Mouse (Mus musculus) hindbrain, embryonic 16.5 days (tissue): ENCODE measurements around the gene Lcn10. TPM values are rescaled to one million over a fixed set of nuclear protein-coding genes. Genes with fewer than 3 reads are reported as not detected.
"Not testable (repeated sequence)": the region's sequence is repeated elsewhere in the genome, so short reads cannot be mapped to it uniquely, and the experiment has no call there.

Experiments used
- ATAC-seq: fragments of 200-750 bp; cut with Nextera tagmentation; 2 replicates; pipeline ENCODE4 v1.8.0; 2017; ENCODE audit warnings: moderate TSS enrichment, moderate library complexity
- H3K27ac ChIP-seq: fragments of 300-500 bp; sonication (generic); 2 replicates; pipeline ENCODE4 v1.5.1; 2014; ENCODE audit warnings: low read depth, mild to moderate bottlenecking, control low read depth, low read length, moderate library complexity
- H3K27me3 ChIP-seq: fragments of 300-500 bp; sonication (generic); replicated peaks from 2 replicates; pipeline ENCODE4 v1.6.1; 2014; ENCODE audit warnings: low read length; ENCODE audit not compliant: control insufficient read depth, insufficient read depth
- H3K36me3 ChIP-seq: fragments of 300-500 bp; sonication (generic); 2 replicates; pipeline ENCODE4 v1.6.1; 2014; ENCODE audit warnings: mild to moderate bottlenecking, low read length, moderate library complexity, mixed read lengths; ENCODE audit not compliant: control insufficient read depth, insufficient read depth
- H3K4me1 ChIP-seq: fragments of 300-500 bp; sonication (generic); 2 replicates; pipeline ENCODE4 v1.6.1; 2014; ENCODE audit warnings: low read depth, low read length; ENCODE audit not compliant: control insufficient read depth, insufficient read depth
- H3K4me2 ChIP-seq: fragments of 300-500 bp; sonication (generic); 2 replicates; pipeline ENCODE4 v1.6.1; 2014; ENCODE audit warnings: mild to moderate bottlenecking, low read length, control low read depth, moderate library complexity
- H3K4me3 ChIP-seq: fragments of 300-500 bp; sonication (generic); 2 replicates; pipeline ENCODE4 v1.5.1; 2014; ENCODE audit warnings: mild to moderate bottlenecking, low read length, control low read depth, moderate library complexity
- H3K9ac ChIP-seq: fragments of 300-500 bp; sonication (generic); 2 replicates; pipeline ENCODE4 v1.6.1; 2014; ENCODE audit warnings: low read depth, mild to moderate bottlenecking, control low read depth, low read length, moderate library complexity
- H3K9me3 ChIP-seq: fragments of 300-500 bp; sonication (generic); 2 replicates; pipeline ENCODE4 v1.6.1; 2014; ENCODE audit warnings: mild to moderate bottlenecking, low read length, moderate library complexity; ENCODE audit not compliant: control insufficient read depth
- WGBS: fragments of 180-500 bp; shearing (Covaris S2); extraction: QIAGEN DNeasy Blood & Tissue Kit; methylation state at CpG from one replicate; pipeline ENCODE4 v1.1.7; 2014; 5-methylcytosine and 5-hydroxymethylcytosine counted together
- polyA plus RNA-seq: library from polyadenylated mRNA; unstranded; fragments of >200 nt; fragmentation: Nextera tagmentation; extraction: Ambion mirVana; gene quantifications from 2 replicates; pipeline ENCODE4 v1.2.1, GENCODE M21; 2015

Gene Lcn10
- polyA plus RNA-seq, 1 experiment from 2014 or later, result not detected

DNA sequence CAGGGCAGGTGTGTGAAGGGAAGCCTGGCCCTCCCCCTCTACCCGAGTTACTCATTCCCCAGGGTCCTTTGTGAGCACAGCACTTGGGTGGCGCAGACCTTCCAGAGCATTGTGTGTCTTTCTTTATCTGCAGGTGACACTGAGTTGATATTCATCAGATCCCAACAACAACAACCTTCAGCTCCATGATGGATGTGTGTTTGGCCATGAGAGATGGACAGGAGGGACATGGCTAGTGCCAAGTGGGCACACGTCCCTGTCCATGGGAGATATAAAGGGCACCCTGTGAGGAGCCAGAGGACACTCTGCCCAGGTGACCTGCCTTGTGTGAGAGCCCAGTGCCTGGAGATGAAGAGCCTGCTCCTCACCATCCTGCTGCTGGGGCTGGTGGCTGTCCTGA, 17.2 kb downstream of the Lcn10 start, which contains the start of gene Obp2a:
Obp2a (plus strand) TSS at position 301 of the 400 bp plus-strand sequence.
- not testable (repeated sequence) for H3K36me3 ChIP-seq, H3K4me2 ChIP-seq, H3K9me3 ChIP-seq, H3K27ac ChIP-seq, H3K4me1 ChIP-seq, ATAC-seq, H3K4me3 ChIP-seq, H3K27me3 ChIP-seq, H3K9ac ChIP-seq
- 92% methylated on average over 3 of the region's 3 CpGs for WGBS

DNA sequence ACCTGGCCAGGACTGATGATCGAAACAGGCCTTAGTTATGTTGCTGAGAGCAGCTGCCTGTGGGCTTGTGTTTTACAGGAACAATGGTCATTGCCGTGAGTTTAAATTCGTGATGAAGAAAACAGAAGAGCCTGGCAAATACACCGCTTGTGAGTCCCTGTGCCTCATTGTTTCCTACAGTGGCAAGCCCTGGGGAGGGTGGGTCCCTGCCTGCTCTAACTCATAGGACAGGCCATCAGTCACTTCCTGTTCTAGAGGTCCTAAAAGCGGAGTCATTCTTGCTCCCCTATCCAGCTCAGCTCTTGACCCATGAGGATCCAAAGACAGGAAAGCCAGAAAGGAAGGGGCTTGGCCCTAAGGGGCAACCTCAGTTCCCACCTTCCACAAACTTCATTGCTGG, 18.5 kb downstream of the Lcn10 start:
- Histone ChIP-seq H3K9me3 (no peaks in the 10 kb centered on the region), H3K4me1 (no peaks in the 10 kb centered on the region), H3K4me2 (no peak overlapping the region), H3K36me3 (no peaks in the 10 kb centered on the region), H3K4me3 (no peak overlapping the region), H3K27ac (no peak overlapping the region), H3K27me3 (no peaks in the 10 kb centered on the region), H3K9ac (no peak overlapping the region)
- WGBS, result 80% methylated on average over 5 of the region's 5 CpGs
- no peak for ATAC-seq

DNA sequence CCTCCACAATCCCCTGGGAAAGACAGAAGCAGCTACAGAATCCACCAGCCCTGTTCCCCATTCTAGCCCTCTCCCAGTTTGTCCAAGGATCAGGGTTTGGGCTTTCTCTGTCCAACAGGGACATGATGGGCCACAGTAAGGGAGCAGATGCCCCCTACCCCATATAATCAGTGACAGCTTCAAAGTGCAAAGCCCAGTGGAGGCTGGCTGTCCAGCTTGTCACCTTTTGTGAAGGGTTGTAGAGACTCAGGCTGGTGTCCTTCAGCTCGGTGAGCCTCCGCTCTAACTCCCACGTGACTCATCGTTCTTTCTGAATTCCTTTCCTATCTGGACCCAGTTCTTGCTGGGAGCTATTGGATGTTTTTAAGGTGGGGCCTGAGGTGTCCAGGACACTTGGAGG, 21.2 kb downstream of the Lcn10 start:
- no peaks in the 10 kb centered on the region for H3K9me3 ChIP-seq
- no peak overlapping the region for H3K27ac ChIP-seq
- WGBS, result 90% methylated on average over 4 of the region's 4 CpGs
- H3K4me3 ChIP-seq, result no peak overlapping the region
- no peak overlapping the region for H3K4me2 ChIP-seq
- peaks cover 9% of the 10 kb centered on the region for H3K4me1 ChIP-seq
- no peak overlapping the region for H3K9ac ChIP-seq
- no peak for ATAC-seq
- no peaks in the 10 kb centered on the region for H3K36me3 ChIP-seq
- no peaks in the 10 kb centered on the region for H3K27me3 ChIP-seq

GRCm38 (mm10) chr2:25706643-25707481, 24.3 kb downstream of the Lcn10 start, which contains the start of gene Bmyc:
Gene Bmyc, plus strand, starts transcription at chr2:25706739.
- Histone ChIP-seq H3K4me3 (peak within 1 kb of the TSS; percentile 78), H3K9me3 (no peaks in the 10 kb centered on the region), H3K4me2 (peak within 1 kb of the TSS; percentile 67), H3K36me3 (no peaks in the 10 kb centered on the region), H3K4me1 (peaks cover 16% of the 10 kb centered on the region), H3K27ac (peak within 1 kb of the TSS; percentile 92), H3K27me3 (no peaks in the 10 kb centered on the region), H3K9ac (peak within 1 kb of the TSS; percentile 88)
- ATAC-seq, result peak; percentile 98
- WGBS, result under 1% methylated on average over 76 of the region's 78 CpGs

DNA sequence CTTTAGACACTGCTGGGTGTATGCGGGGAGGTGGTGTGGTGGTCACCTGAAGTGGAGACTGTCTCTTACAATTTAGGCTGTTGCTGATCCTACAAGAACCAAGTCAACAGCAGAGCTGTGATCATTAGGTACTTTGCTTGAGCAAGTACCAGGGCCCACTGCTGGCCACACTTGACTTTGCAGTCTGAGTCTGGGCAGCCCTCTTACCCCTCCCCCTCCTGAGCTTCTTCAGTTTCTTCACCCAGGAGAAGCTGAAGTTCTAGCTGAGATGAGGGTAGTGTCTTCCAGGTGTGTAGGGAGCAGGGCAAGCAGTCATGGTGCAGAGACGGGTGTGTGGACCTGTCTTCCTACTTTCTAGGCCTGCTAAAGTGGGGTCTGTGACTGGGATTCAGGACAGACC, 25.6 kb downstream of the Lcn10 start:
- Histone ChIP-seq H3K9ac (no peak overlapping the region), H3K4me3 (peak overlapping the region; percentile 33), H3K4me1 (peaks cover 16% of the 10 kb centered on the region), H3K4me2 (peak overlapping the region; percentile 59), H3K36me3 (no peaks in the 10 kb centered on the region), H3K27ac (no peak overlapping the region), H3K9me3 (no peaks in the 10 kb centered on the region), H3K27me3 (no peaks in the 10 kb centered on the region)
- ATAC-seq, result no peak
- WGBS, result 69% methylated on average over 2 of the region's 2 CpGs

DNA sequence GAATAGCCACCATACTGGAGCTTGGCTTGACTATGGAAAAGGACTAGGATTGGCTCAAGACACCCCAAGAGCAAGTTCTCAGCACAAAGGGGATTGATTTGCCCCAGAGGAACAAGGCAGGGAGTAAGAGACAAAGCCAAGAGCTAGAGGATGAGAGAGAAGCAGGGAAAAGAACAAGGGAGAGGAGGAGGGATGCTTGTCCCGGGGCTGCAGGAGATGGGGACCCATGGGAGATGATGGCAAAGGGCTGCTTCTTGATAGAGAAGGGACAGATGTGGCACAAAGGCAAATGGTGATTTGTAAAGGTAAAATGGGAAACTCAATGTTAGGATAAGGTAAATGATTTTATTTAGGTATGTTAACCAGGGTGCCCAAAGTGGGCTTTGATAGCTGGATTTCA, 26.5 kb downstream of the Lcn10 start:
- 97% methylated on average over 1 of the region's 1 CpGs for WGBS
- ATAC-seq, H3K9me3 ChIP-seq, H3K9ac ChIP-seq, H3K4me3 ChIP-seq, H3K27ac ChIP-seq, H3K27me3 ChIP-seq, H3K36me3 ChIP-seq: not testable (repeated sequence)
- H3K4me2 ChIP-seq, result peak overlapping the region; percentile 59; the same call in 1 of the 2 replicates
- peaks cover 16% of the 10 kb centered on the region for H3K4me1 ChIP-seq

GRCm38 (mm10) chr2:25709791-25710190, 27.3 kb downstream of the Lcn10 start:
- not testable (repeated sequence) for H3K4me3 ChIP-seq, H3K27me3 ChIP-seq, H3K27ac ChIP-seq, H3K9me3 ChIP-seq, H3K9ac ChIP-seq, H3K4me2 ChIP-seq, H3K36me3 ChIP-seq, ATAC-seq
- 73% methylated on average over 2 of the region's 2 CpGs for WGBS
- peaks cover 16% of the 10 kb centered on the region for H3K4me1 ChIP-seq

DNA sequence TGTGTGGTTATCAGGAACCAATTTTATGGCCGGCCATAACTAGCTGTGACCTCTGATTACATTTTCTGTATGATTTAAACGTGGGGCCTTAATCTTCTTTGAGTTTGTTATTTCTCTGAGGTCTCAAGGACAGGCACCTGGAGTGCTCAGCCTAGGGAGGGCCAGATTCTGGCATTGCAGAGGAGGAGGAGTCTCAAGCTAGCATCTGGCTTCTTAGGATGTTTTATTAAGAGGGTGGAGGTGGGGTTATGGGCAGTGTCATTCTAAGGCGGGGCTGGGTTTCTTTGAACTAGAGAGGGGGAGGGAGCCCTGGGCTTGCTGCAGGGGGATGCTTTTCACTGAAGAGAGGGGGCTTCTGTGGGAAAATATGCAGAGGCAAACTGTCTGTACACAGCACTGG, 29.1 kb downstream of the Lcn10 start:
- not testable (repeated sequence) for H3K9ac ChIP-seq, H3K4me3 ChIP-seq, H3K27ac ChIP-seq, H3K4me2 ChIP-seq, H3K36me3 ChIP-seq, H3K27me3 ChIP-seq, H3K9me3 ChIP-seq, ATAC-seq
- WGBS, result 33% methylated on average over 3 of the region's 3 CpGs
- peaks cover 16% of the 10 kb centered on the region for H3K4me1 ChIP-seq

DNA sequence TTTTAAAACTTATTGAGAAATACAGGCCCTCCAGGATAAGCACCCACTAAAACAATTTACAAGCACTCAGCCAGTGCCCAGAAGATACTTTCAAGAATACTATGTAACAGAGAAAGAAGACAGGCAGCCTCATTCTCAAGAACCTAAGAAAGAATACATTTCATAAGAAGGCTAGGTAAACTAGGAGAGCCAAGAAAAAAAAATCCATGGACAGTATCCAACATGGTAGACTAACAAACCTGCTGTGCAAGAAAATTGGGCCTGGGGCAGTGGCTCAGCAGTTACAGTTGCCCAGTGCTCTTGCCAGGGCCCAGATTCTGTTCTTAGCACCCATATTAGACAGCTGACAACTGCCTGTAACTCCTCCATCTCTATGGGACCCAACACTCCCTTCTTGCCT, 34.7 kb downstream of the Lcn10 start:
- H3K4me2 ChIP-seq, result no peak overlapping the region
- no peaks in the 10 kb centered on the region for H3K4me1 ChIP-seq
- H3K4me3 ChIP-seq, result no peak overlapping the region
- ATAC-seq, result no peak
- H3K9me3 ChIP-seq, result no peaks in the 10 kb centered on the region
- no peaks in the 10 kb centered on the region for H3K27me3 ChIP-seq
- H3K9ac ChIP-seq, result no peak overlapping the region
- no peaks in the 10 kb centered on the region for H3K36me3 ChIP-seq
- no peak overlapping the region for H3K27ac ChIP-seq
